Mouse (Mus musculus) forebrain, embryonic 14.5 days (tissue): Measurements from ENCODE around the gene Has1. TPM values are rescaled to one million over a fixed set of nuclear protein-coding genes. Genes with fewer than 3 reads are reported as not detected.
A peak's percentile ranks its signal among the peaks of the same experiment; 100 is the strongest.

Experiments
- ATAC-seq: fragments of 200-750 bp; cut with Nextera tagmentation; 2 replicates; pipeline ENCODE4 v1.8.0; 2017; ENCODE audit warnings: mild to moderate bottlenecking, moderate library complexity
- DNase-seq: peaks from one replicate; pipeline ENCODE4 v3.0.0-alpha.2; 2015; ENCODE audit warnings: low spot score
- H3K27ac ChIP-seq: fragments of 300-500 bp; sonication (generic); 2 replicates; pipeline ENCODE4 v1.5.1; 2014; ENCODE audit warnings: low read depth, mild to moderate bottlenecking, control low read depth, low read length, moderate library complexity
- H3K27me3 ChIP-seq: fragments of 300-500 bp; sonication (generic); replicated peaks from 2 replicates; pipeline ENCODE4 v1.6.1; 2014; ENCODE audit warnings: low read length, control low read depth, mixed read lengths; ENCODE audit not compliant: control insufficient read depth, insufficient read depth
- H3K36me3 ChIP-seq: fragments of 300-500 bp; sonication (generic); 2 replicates; pipeline ENCODE4 v1.6.1; 2014; ENCODE audit warnings: low read length, control low read depth; ENCODE audit not compliant: control insufficient read depth, insufficient read depth
- H3K4me1 ChIP-seq: fragments of 300-500 bp; sonication (generic); 2 replicates; pipeline ENCODE4 v1.6.1; 2014; ENCODE audit warnings: antibody characterized with exemption, low read length, control low read depth; ENCODE audit not compliant: control insufficient read depth, insufficient read depth
- H3K4me2 ChIP-seq: fragments of 300-500 bp; sonication (generic); 2 replicates; pipeline ENCODE4 v1.6.1; 2014; ENCODE audit warnings: mild to moderate bottlenecking, control low read depth, low read length
- H3K4me3 ChIP-seq: fragments of 300-500 bp; sonication (generic); 2 replicates; pipeline ENCODE4 v1.5.1; 2014; ENCODE audit warnings: low read depth, low read length, control low read depth
- H3K9ac ChIP-seq: fragments of 300-500 bp; sonication (generic); 2 replicates; pipeline ENCODE4 v1.6.1; 2014; ENCODE audit warnings: mild to moderate bottlenecking, low read length, control low read depth, moderate library complexity
- H3K9me3 ChIP-seq: fragments of 300-500 bp; sonication (generic); replicated peaks from 2 replicates; pipeline ENCODE4 v1.6.1; 2016; ENCODE audit warnings: low read length, control low read depth, mixed read lengths; ENCODE audit not compliant: control insufficient read depth
- WGBS: fragments of 180-500 bp; shearing (Covaris S2); extraction: QIAGEN DNeasy Blood & Tissue Kit; methylation state at CpG from one replicate; pipeline ENCODE4 v1.1.7; 2014; 5-methylcytosine and 5-hydroxymethylcytosine counted together
- polyA plus RNA-seq: library from polyadenylated mRNA; unstranded; fragments of >200 nt; fragmentation: Nextera tagmentation; extraction: Ambion mirVana; gene quantifications from 2 replicates; pipeline ENCODE4 v1.2.1, GENCODE M21; 2014

Gene Has1
- polyA plus RNA-seq, 1 experiment from 2014 or later, result 0.39 TPM

GRCm38 (mm10) chr17:17871697-17872096, 16.7 kb upstream of the Has1 start:
- Histone ChIP-seq H3K27ac (no peak overlapping the region), H3K4me1 (no peaks in the 10 kb centered on the region), H3K4me2 (no peak overlapping the region), H3K9ac (no peak overlapping the region), H3K9me3 (no peaks in the 10 kb centered on the region), H3K27me3 (no peaks in the 10 kb centered on the region), H3K36me3 (no peaks in the 10 kb centered on the region), H3K4me3 (no peak overlapping the region)
- DNase-seq (no peak), ATAC-seq (no peak)
- WGBS, result 88% methylated on average over 2 of the region's 2 CpGs

- Histone ChIP-seq H3K27me3 (no peaks in the 10 kb centered on the region), H3K4me3 (no peak overlapping the region), H3K4me1 (no peaks in the 10 kb centered on the region), H3K36me3 (no peaks in the 10 kb centered on the region), H3K9ac (no peak overlapping the region), H3K27ac (no peak overlapping the region), H3K4me2 (no peak overlapping the region), H3K9me3 (no peaks in the 10 kb centered on the region)
- 83% methylated on average over 2 of the region's 2 CpGs for WGBS
- no peak for ATAC-seq
- no peak for DNase-seq
Measured at GRCm38 (mm10) chr17:17870892-17871550, 16.0 kb upstream of the Has1 start.

- Histone ChIP-seq H3K9me3 (no peaks in the 10 kb centered on the region), H3K27ac (no peak overlapping the region), H3K36me3 (no peaks in the 10 kb centered on the region), H3K4me2 (no peak overlapping the region), H3K27me3 (no peaks in the 10 kb centered on the region), H3K4me3 (no peak overlapping the region), H3K9ac (no peak overlapping the region), H3K4me1 (no peaks in the 10 kb centered on the region)
- DNase-seq, result no peak
- no peak for ATAC-seq
- 91% methylated on average over 11 of the region's 11 CpGs for WGBS
Measured at GRCm38 (mm10) chr17:17866801-17867469, 11.9 kb upstream of the Has1 start.

- no peak overlapping the region for H3K27ac ChIP-seq
- H3K4me1 ChIP-seq, result no peaks in the 10 kb centered on the region
- ATAC-seq (no peak), DNase-seq (no peak)
- no peak overlapping the region for H3K4me3 ChIP-seq
- H3K27me3 ChIP-seq, result no peaks in the 10 kb centered on the region
- H3K9me3 ChIP-seq, result no peaks in the 10 kb centered on the region
- no peak overlapping the region for H3K4me2 ChIP-seq
- H3K9ac ChIP-seq, result no peak overlapping the region
- WGBS, result 53% methylated on average over 2 of the region's 2 CpGs
- no peaks in the 10 kb centered on the region for H3K36me3 ChIP-seq
Measured at GRCm38 (mm10) chr17:17865168-17865567, 10.2 kb upstream of the Has1 start.

- H3K4me1 ChIP-seq, result no peaks in the 10 kb centered on the region
- DNase-seq (no peak), ATAC-seq (no peak)
- no peaks in the 10 kb centered on the region for H3K27me3 ChIP-seq
- no peak overlapping the region for H3K9ac ChIP-seq
- H3K4me2 ChIP-seq, result no peak overlapping the region
- H3K4me3 ChIP-seq, result no peak overlapping the region
- H3K9me3 ChIP-seq, result no peaks in the 10 kb centered on the region
- no peak overlapping the region for H3K27ac ChIP-seq
- no peaks in the 10 kb centered on the region for H3K36me3 ChIP-seq
- 45% methylated on average over 1 of the region's 1 CpGs for WGBS
Measured at GRCm38 (mm10) chr17:17862360-17862759, 7.4 kb upstream of the Has1 start.

GRCm38 (mm10) chr17:17860110-17860509, 5.1 kb upstream of the Has1 start:
- Histone ChIP-seq H3K9me3 (no peaks in the 10 kb centered on the region), H3K4me2 (no peak overlapping the region), H3K4me1 (no peaks in the 10 kb centered on the region), H3K4me3 (no peak overlapping the region), H3K27ac (no peak overlapping the region), H3K9ac (no peak overlapping the region), H3K36me3 (no peaks in the 10 kb centered on the region), H3K27me3 (no peaks in the 10 kb centered on the region)
- no peak for DNase-seq
- ATAC-seq, result no peak
- 89% methylated on average over 3 of the region's 3 CpGs for WGBS

GRCm38 (mm10) chr17:17857446-17857845, 2.4 kb upstream of the Has1 start:
- no peak overlapping the region for H3K4me3 ChIP-seq
- DNase-seq (no peak), ATAC-seq (no peak)
- H3K4me1 ChIP-seq, result no peaks in the 10 kb centered on the region
- H3K27me3 ChIP-seq, result no peaks in the 10 kb centered on the region
- no peaks in the 10 kb centered on the region for H3K36me3 ChIP-seq
- H3K27ac ChIP-seq, result no peak overlapping the region
- H3K4me2 ChIP-seq, result no peak overlapping the region
- H3K9ac ChIP-seq, result no peak overlapping the region
- 92% methylated on average over 1 of the region's 1 CpGs for WGBS
- H3K9me3 ChIP-seq, result no peaks in the 10 kb centered on the region

- no peak for ATAC-seq
- Histone ChIP-seq H3K9ac (no peak overlapping the region), H3K36me3 (no peaks in the 10 kb centered on the region), H3K4me2 (no peak overlapping the region), H3K27me3 (no peaks in the 10 kb centered on the region), H3K4me3 (no peak overlapping the region), H3K27ac (no peak overlapping the region), H3K4me1 (no peaks in the 10 kb centered on the region), H3K9me3 (no peaks in the 10 kb centered on the region)
- WGBS, result 86% methylated on average over 1 of the region's 1 CpGs
- DNase-seq, result no peak
Measured at GRCm38 (mm10) chr17:17856612-17857011, 1.6 kb upstream of the Has1 start.

- DNase-seq (no peak), ATAC-seq (peak; percentile 30; the same call in 1 of the 2 replicates)
- H3K4me2 ChIP-seq, result peak overlapping the region; percentile 23
- H3K9ac ChIP-seq, result no peak overlapping the region
- no peak overlapping the region for H3K4me3 ChIP-seq
- H3K9me3 ChIP-seq, result no peaks in the 10 kb centered on the region
- H3K27ac ChIP-seq, result no peak overlapping the region
- no peaks in the 10 kb centered on the region for H3K27me3 ChIP-seq
- no peaks in the 10 kb centered on the region for H3K4me1 ChIP-seq
- WGBS, result 24% methylated on average over 55 of the region's 55 CpGs
- no peaks in the 10 kb centered on the region for H3K36me3 ChIP-seq
Measured at GRCm38 (mm10) chr17:17849906-17850712, 4.9 kb downstream of the Has1 start.
